Mouse (Mus musculus) liver, adult 2 months (tissue): ENCODE measurements around the gene Anapc4.

Source experiments
- CTCF ChIP-seq: fragments of 200-500 bp; IDR thresholded peaks from 2 replicates; pipeline ENCODE4 v1.5.1; 2011; ENCODE audit warnings: low read depth, low read length, control low read depth
- POLR2A ChIP-seq: fragments of 200-500 bp; IDR thresholded peaks from 2 replicates; pipeline ENCODE4 v1.6.1; 2011; ENCODE audit warnings: low read length, control low read depth; ENCODE audit not compliant: insufficient read depth; ENCODE audit errors: extremely low read depth

- no peak for TF ChIP-seq POLR2A
- no peak for TF ChIP-seq CTCF
These were observed 807 bp upstream of the Anapc4 start for GRCm38 (mm10) chr5:52833005-52833404.
